Mouse (Mus musculus): ENCODE data around the gene Odf3l2. TPM values are rescaled to one million over a fixed set of nuclear protein-coding genes. Genes with fewer than 3 reads are reported as not detected.

Gene Odf3l2
- total and polyA plus RNA-seq, 3 experiments, result not detected

DNA sequence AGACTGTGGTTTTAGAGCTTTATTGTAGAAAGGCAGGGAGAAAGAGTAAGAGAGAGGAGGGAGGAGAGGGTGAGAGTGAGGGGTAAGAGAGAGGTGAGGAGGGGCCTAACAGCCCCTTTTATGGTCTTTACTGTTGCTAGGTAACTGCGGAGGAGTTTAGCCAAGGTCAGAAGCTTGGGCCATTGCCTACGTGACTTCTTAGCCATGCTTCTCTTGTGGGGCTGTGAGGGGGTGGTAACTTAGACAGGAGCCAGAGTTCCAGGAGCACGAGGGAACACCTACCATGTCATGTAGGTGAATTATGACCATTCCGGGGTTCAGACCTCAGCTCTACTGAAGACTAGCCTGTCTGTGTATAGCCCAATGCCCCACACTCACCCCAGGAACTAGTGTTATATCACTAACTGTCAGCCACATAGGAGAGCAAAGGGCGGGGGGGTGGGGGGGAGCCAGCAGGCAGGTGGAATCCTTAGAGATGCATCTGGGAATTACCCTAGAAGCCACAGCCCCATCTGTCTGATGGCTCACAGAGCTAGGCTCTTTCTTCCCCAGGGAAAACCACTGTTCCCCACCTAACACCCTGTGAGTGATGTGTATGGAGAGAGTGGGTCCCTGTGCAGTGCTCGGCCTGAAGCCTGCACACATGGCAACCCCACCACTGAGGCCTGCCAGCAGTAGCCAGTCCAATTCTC lies 26.0 kb upstream of the Odf3l2 start:
- H3K4me3 ChIP-seq (ENCODE audit: control insufficient read depth in 1 of 2, insufficient read depth in 1 of 2, low read depth in 2 of 2, low read length in 2 of 2), result no peak overlapping the region
- H3K36me3 ChIP-seq (ENCODE audit: control insufficient read depth in 1 of 2, insufficient read depth in 2 of 2, low read length in 2 of 2), result peaks cover 0 to 4% of the 10 kb centered on the region in 2 experiments; a peak in 1 of 4 replicates
- DNase-seq (ENCODE audit: low read depth, low spot score), result no peak
- peaks cover 0 to 9% of the 10 kb centered on the region in 2 experiments; a peak in 3 of 4 replicates for H3K4me1 ChIP-seq (ENCODE audit: control insufficient read depth in 1 of 2, insufficient read depth in 2 of 2, low read length in 2 of 2)
- no peaks in the 10 kb centered on the region for H3K9me3 ChIP-seq (replicated peaks; ENCODE audit: insufficient read depth, low read length)
- H3K27ac ChIP-seq (ENCODE audit: control insufficient read depth, low read depth, low read length), result no peak overlapping the region
- no peaks in the 10 kb centered on the region for H3K27me3 ChIP-seq (ENCODE audit: control insufficient read depth in 1 of 2, insufficient read depth in 2 of 2, low read length in 2 of 2)
- no peak overlapping the region for H3K9ac ChIP-seq (ENCODE audit: control insufficient read depth, low read depth, low read length, poor library complexity, severe bottlenecking)
- peaks cover 11% of the 10 kb centered on the region for H3K79me2 ChIP-seq (ENCODE audit: control insufficient read depth, insufficient read depth, low read length, poor library complexity)
- TF ChIP-seq SIN3A (IDR thresholded peaks at IDR 0.05; ENCODE audit: low read length) (no peak), MYB (IDR thresholded peaks at IDR 0.05; ENCODE audit: low read depth, low read length) (no peak), MAZ (IDR thresholded peaks at IDR 0.05; ENCODE audit: low read depth, low read length) (no peak), JUND (IDR thresholded peaks at IDR 0.05; ENCODE audit: low read depth, low read length) (no peak), TCF12 (IDR thresholded peaks at IDR 0.05; ENCODE audit: low read depth, low read length) (no peak), HCFC1 (IDR thresholded peaks at IDR 0.05; ENCODE audit: low read depth, low read length) (no peak), ETS1 (IDR thresholded peaks at IDR 0.05; ENCODE audit: low read depth, low read length) (no peak), MYC (IDR thresholded peaks at IDR 0.05; ENCODE audit: low read depth, low read length) (no peak), EP300 (IDR thresholded peaks at IDR 0.05; ENCODE audit: low read depth in 1 of 2, low read length in 2 of 2) (no peak)

DNA sequence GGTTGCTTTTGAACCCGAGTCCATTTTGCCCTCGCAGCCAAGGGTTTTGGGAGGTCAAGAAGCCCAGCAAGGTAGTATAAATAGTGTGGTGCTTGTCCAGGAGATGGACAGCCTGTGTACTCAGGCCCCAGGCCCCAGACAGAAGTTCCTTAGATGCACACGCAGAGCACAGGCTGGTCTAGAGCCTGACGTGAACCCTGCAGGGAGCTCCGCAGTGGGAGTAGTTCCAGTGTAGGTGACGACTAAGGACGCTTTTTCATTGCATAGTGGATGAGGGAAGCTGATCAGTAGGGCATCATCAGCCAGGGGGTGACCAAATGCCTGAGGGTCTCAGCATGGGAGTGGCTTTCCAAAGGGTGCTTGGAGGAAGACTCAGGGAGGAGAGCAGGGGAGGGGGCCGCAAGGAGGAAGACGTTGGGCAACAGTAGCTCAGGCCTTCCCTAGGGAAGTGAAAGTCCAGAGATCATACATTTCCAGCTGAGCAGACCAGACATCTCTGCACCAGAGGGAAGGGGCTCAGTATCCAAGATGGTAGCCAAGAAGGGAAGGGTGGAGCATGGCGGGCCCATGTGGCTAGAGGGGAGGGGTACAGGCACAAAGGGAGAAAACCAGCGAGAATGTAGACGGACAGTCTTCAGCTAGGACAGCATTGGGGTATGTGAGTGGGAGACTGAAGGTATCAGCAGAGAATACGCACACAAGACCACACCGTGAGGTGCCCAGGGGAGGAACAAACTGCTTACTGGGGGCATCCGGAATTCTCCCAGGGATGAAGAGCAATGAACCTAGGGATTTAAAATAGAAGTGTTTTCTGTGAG lies 24.7 kb upstream of the Odf3l2 start:
- peak overlapping the region; percentile 60 to 88 for H3K4me3 ChIP-seq (ENCODE audit: control insufficient read depth in 1 of 2, insufficient read depth in 1 of 2, low read depth in 2 of 2, low read length in 2 of 2)
- no peak for TF ChIP-seq ZKSCAN1 (IDR thresholded peaks at IDR 0.05; ENCODE audit: low read depth, low read length)
- TF ChIP-seq SMC3 (IDR thresholded peaks at IDR 0.05; ENCODE audit: low read depth, low read length), result no peak
- TF ChIP-seq E2F4 (IDR thresholded peaks at IDR 0.05; ENCODE audit: borderline replicate concordance, low read depth, low read length), result no peak
- no peak; the same call in 1 of the 2 replicates for TF ChIP-seq MXI1 (IDR thresholded peaks at IDR 0.05; ENCODE audit: low read depth, low read length)
- TF ChIP-seq TAL1 (IDR thresholded peaks at IDR 0.05; ENCODE audit: low read length), result no peak
- no peak for TF ChIP-seq MYB (IDR thresholded peaks at IDR 0.05; ENCODE audit: low read depth, low read length)
- no peak for TF ChIP-seq RAD21 (IDR thresholded peaks at IDR 0.05; ENCODE audit: low read depth, low read length)
- TF ChIP-seq ZC3H11A (IDR thresholded peaks at IDR 0.05; ENCODE audit: low read depth, low read length), result no peak
- no peak for TF ChIP-seq GABPA (IDR thresholded peaks at IDR 0.05; ENCODE audit: low read depth, low read length)
- no peak for TF ChIP-seq RCOR1 (IDR thresholded peaks at IDR 0.05; ENCODE audit: low read depth, low read length)
- TF ChIP-seq MEF2A (IDR thresholded peaks at IDR 0.05; ENCODE audit: extremely low read depth, insufficient replicate concordance, low read depth, low read length, poor library complexity, severe bottlenecking), result no peak
- no peak for TF ChIP-seq ETS1 (IDR thresholded peaks at IDR 0.05; ENCODE audit: low read depth, low read length)
- no peak for TF ChIP-seq MAZ (IDR thresholded peaks at IDR 0.05; ENCODE audit: low read depth, low read length)
- TF ChIP-seq TCF12 (IDR thresholded peaks at IDR 0.05; ENCODE audit: low read depth, low read length), result no peak
- TF ChIP-seq NELFE (IDR thresholded peaks at IDR 0.05; ENCODE audit: low read depth, low read length), result no peak
- TF ChIP-seq EP300 (IDR thresholded peaks at IDR 0.05; ENCODE audit: low read depth in 1 of 2, low read length in 2 of 2), result no peak
- TF ChIP-seq MYC (IDR thresholded peaks at IDR 0.05; ENCODE audit: low read depth, low read length), result no peak
- no peak for TF ChIP-seq KAT2A (conservative IDR thresholded peaks at IDR 0.05; ENCODE audit: low read depth, low read length)
- H3K9me3 ChIP-seq (replicated peaks; ENCODE audit: insufficient read depth, low read length), result no peaks in the 10 kb centered on the region
- peaks cover 11% of the 10 kb centered on the region for H3K79me2 ChIP-seq (ENCODE audit: control insufficient read depth, insufficient read depth, low read length, poor library complexity)
- DNase-seq (ENCODE audit: low read depth, low spot score), result no peak
- peaks cover 0 to 9% of the 10 kb centered on the region in 2 experiments; a peak in 3 of 4 replicates for H3K4me1 ChIP-seq (ENCODE audit: control insufficient read depth in 1 of 2, insufficient read depth in 2 of 2, low read length in 2 of 2)
- H3K27me3 ChIP-seq (ENCODE audit: control insufficient read depth in 1 of 2, insufficient read depth in 2 of 2, low read length in 2 of 2), result no peaks in the 10 kb centered on the region
- H3K9ac ChIP-seq (ENCODE audit: control insufficient read depth, low read depth, low read length, poor library complexity, severe bottlenecking), result peak overlapping the region; percentile 85
- H3K36me3 ChIP-seq (ENCODE audit: control insufficient read depth in 1 of 2, insufficient read depth in 2 of 2, low read length in 2 of 2), result peaks cover 0 to 4% of the 10 kb centered on the region in 2 experiments; a peak in 1 of 4 replicates
- H3K27ac ChIP-seq (ENCODE audit: control insufficient read depth, low read depth, low read length), result no peak overlapping the region

Data from MEL (cell line).